Mouse (Mus musculus) forebrain, embryonic 16.5 days (tissue): Measurements from ENCODE around the gene Ttll3. TPM values are rescaled to one million over a fixed set of nuclear protein-coding genes. Genes with fewer than 3 reads are reported as not detected.
A peak's percentile ranks its signal among the peaks of the same experiment; 100 is the strongest.

Experiments used
- ATAC-seq: fragments of 200-750 bp; cut with Nextera tagmentation; 2 replicates; pipeline ENCODE4 v1.8.0; 2017; ENCODE audit warnings: mild to moderate bottlenecking, moderate library complexity
- H3K27ac ChIP-seq: fragments of 300-500 bp; sonication (generic); 2 replicates; pipeline ENCODE4 v1.5.1; 2014; ENCODE audit warnings: low read length, control low read depth
- H3K27me3 ChIP-seq: fragments of 300-500 bp; sonication (generic); replicated peaks from 2 replicates; pipeline ENCODE4 v1.6.1; 2014; ENCODE audit warnings: low read length; ENCODE audit not compliant: control insufficient read depth, insufficient read depth
- H3K36me3 ChIP-seq: fragments of 300-500 bp; sonication (generic); 2 replicates; pipeline ENCODE4 v1.6.1; 2014; ENCODE audit not compliant: control insufficient read depth, insufficient read depth
- H3K4me1 ChIP-seq: fragments of 300-500 bp; sonication (generic); replicated peaks from 2 replicates; pipeline ENCODE4 v1.6.1; 2014; ENCODE audit warnings: low read length; ENCODE audit not compliant: control insufficient read depth, insufficient read depth
- H3K4me2 ChIP-seq: fragments of 300-500 bp; sonication (generic); 2 replicates; pipeline ENCODE4 v1.6.1; 2014; ENCODE audit warnings: mild to moderate bottlenecking, low read length, control low read depth
- H3K4me3 ChIP-seq: fragments of 300-500 bp; sonication (generic); replicated peaks from 2 replicates; pipeline ENCODE4 v1.5.1; 2014; ENCODE audit warnings: mild to moderate bottlenecking, low read length, control low read depth
- H3K9ac ChIP-seq: fragments of 300-500 bp; sonication (generic); replicated peaks from 2 replicates; pipeline ENCODE4 v1.6.1; 2014; ENCODE audit warnings: low read depth, low read length, control low read depth
- H3K9me3 ChIP-seq: fragments of 300-500 bp; sonication (generic); 2 replicates; pipeline ENCODE4 v1.6.1; 2016; ENCODE audit warnings: low read length; ENCODE audit not compliant: control insufficient read depth
- WGBS: fragments of 180-500 bp; shearing (Covaris S2); extraction: QIAGEN DNeasy Blood & Tissue Kit; methylation state at CpG from one replicate; pipeline ENCODE4 v1.1.7; 2014; 5-methylcytosine and 5-hydroxymethylcytosine counted together
- polyA plus RNA-seq: library from polyadenylated mRNA; unstranded; fragments of >200 nt; fragmentation: Nextera tagmentation; extraction: Ambion mirVana; gene quantifications from 2 replicates; pipeline ENCODE4 v1.2.1, GENCODE M21; 2015

Gene Ttll3
- polyA plus RNA-seq, 1 experiment from 2014 or later, result 8.7 TPM

GRCm38 (mm10) chr6:113405483-113405882, 16.4 kb downstream of the Ttll3 start:
- Histone ChIP-seq H3K4me2 (no peak overlapping the region), H3K4me1 (no peaks in the 10 kb centered on the region), H3K36me3 (no peaks in the 10 kb centered on the region; the same call in none of the 2 replicates), H3K9me3 (no peaks in the 10 kb centered on the region), H3K4me3 (no peak overlapping the region), H3K27me3 (no peaks in the 10 kb centered on the region), H3K27ac (no peak overlapping the region), H3K9ac (no peak overlapping the region)
- 92% methylated on average over 6 of the region's 6 CpGs for WGBS
- no peak for ATAC-seq

GRCm38 (mm10) chr6:113406683-113407082, 17.6 kb downstream of the Ttll3 start:
- H3K36me3 ChIP-seq, result no peaks in the 10 kb centered on the region; the same call in 1 of the 2 replicates
- H3K4me2 ChIP-seq, result no peak overlapping the region
- no peaks in the 10 kb centered on the region for H3K9me3 ChIP-seq
- WGBS, result 77% methylated on average over 9 of the region's 9 CpGs
- ATAC-seq, result no peak
- no peaks in the 10 kb centered on the region for H3K27me3 ChIP-seq
- no peak overlapping the region for H3K4me3 ChIP-seq
- H3K27ac ChIP-seq, result no peak overlapping the region
- no peak overlapping the region for H3K9ac ChIP-seq
- no peaks in the 10 kb centered on the region for H3K4me1 ChIP-seq

- H3K36me3 ChIP-seq, result no peaks in the 10 kb centered on the region; the same call in 1 of the 2 replicates
- H3K27ac ChIP-seq, result no peak overlapping the region
- H3K4me1 ChIP-seq, result no peaks in the 10 kb centered on the region
- no peak overlapping the region for H3K4me2 ChIP-seq
- no peak overlapping the region for H3K9ac ChIP-seq
- no peaks in the 10 kb centered on the region for H3K27me3 ChIP-seq
- no peak overlapping the region for H3K4me3 ChIP-seq
- ATAC-seq, result no peak
- H3K9me3 ChIP-seq, result no peaks in the 10 kb centered on the region
- WGBS, result 88% methylated on average over 1 of the region's 1 CpGs
Observed at GRCm38 (mm10) chr6:113410001-113410400, 20.9 kb downstream of the Ttll3 start.

GRCm38 (mm10) chr6:113416416-113416815, 27.4 kb downstream of the Ttll3 start:
- H3K36me3 ChIP-seq, result no peaks in the 10 kb centered on the region; the same call in 1 of the 2 replicates
- no peak overlapping the region for H3K4me2 ChIP-seq
- H3K9me3 ChIP-seq, result no peaks in the 10 kb centered on the region
- no peak for ATAC-seq
- peaks cover 12% of the 10 kb centered on the region for H3K4me1 ChIP-seq
- no peak overlapping the region for H3K9ac ChIP-seq
- H3K27ac ChIP-seq, result no peak overlapping the region
- 78% methylated on average over 5 of the region's 5 CpGs for WGBS
- H3K4me3 ChIP-seq, result no peak overlapping the region
- H3K27me3 ChIP-seq, result no peaks in the 10 kb centered on the region

GRCm38 (mm10) chr6:113418441-113419198, 29.6 kb downstream of the Ttll3 start:
- peak overlapping the region; percentile 75 for H3K9ac ChIP-seq
- peak overlapping the region; percentile 88 for H3K4me2 ChIP-seq
- WGBS, result 14% methylated on average over 16 of the region's 16 CpGs

GRCm38 (mm10) chr6:113419199-113419587, 30.1 kb downstream of the Ttll3 start, which contains the start of gene Rpusd3:
TSS of gene Rpusd3 (minus strand) at chr6:113419340.
- under 1% methylated on average over 25 of the region's 25 CpGs for WGBS
- H3K4me2 ChIP-seq, result peak within 1 kb of the TSS; percentile 88
- H3K4me1 ChIP-seq, result peaks cover 12% of the 10 kb centered on the region
- 0 out of 2 replicates have a peak within 1 kb of the TSS, but pooled peaks have one; percentile 6 for H3K27ac ChIP-seq
- peak; percentile 100 for ATAC-seq
- H3K9ac ChIP-seq, result peak within 1 kb of the TSS; percentile 75
- no peaks in the 10 kb centered on the region for H3K27me3 ChIP-seq
- peak within 1 kb of the TSS; percentile 74 for H3K4me3 ChIP-seq
- H3K9me3 ChIP-seq, result no peaks in the 10 kb centered on the region
- H3K36me3 ChIP-seq, result no peaks in the 10 kb centered on the region; the same call in 1 of the 2 replicates

More at GRCm38 (mm10) chr6:113418441-113419198, 29.6 kb downstream of the Ttll3 start:
- Histone ChIP-seq H3K4me3 (peak overlapping the region; percentile 74), H3K9me3 (no peaks in the 10 kb centered on the region), H3K36me3 (no peaks in the 10 kb centered on the region; the same call in 1 of the 2 replicates), H3K27ac (0 out of 2 replicates have a peak overlapping the region, but pooled peaks have one; percentile 6), H3K4me1 (peaks cover 12% of the 10 kb centered on the region), H3K27me3 (no peaks in the 10 kb centered on the region)
- peak; percentile 62 for ATAC-seq

GRCm38 (mm10) chr6:113423000-113423399, 33.9 kb downstream of the Ttll3 start:
- Histone ChIP-seq H3K4me2 (no peak overlapping the region), H3K27me3 (no peaks in the 10 kb centered on the region), H3K36me3 (no peaks in the 10 kb centered on the region), H3K4me1 (peaks cover 11% of the 10 kb centered on the region), H3K9ac (no peak overlapping the region), H3K27ac (no peak overlapping the region), H3K4me3 (no peak overlapping the region), H3K9me3 (no peaks in the 10 kb centered on the region)
- 78% methylated on average over 4 of the region's 4 CpGs for WGBS
- no peak for ATAC-seq

GRCm38 (mm10) chr6:113424187-113424586, 35.1 kb downstream of the Ttll3 start:
- Histone ChIP-seq H3K36me3 (no peaks in the 10 kb centered on the region), H3K4me2 (no peak overlapping the region), H3K4me3 (no peak overlapping the region), H3K27me3 (no peaks in the 10 kb centered on the region), H3K9ac (no peak overlapping the region), H3K9me3 (no peaks in the 10 kb centered on the region), H3K4me1 (peaks cover 3% of the 10 kb centered on the region; the same call in 1 of the 2 replicates), H3K27ac (no peak overlapping the region)
- ATAC-seq, result no peak
- WGBS, result 89% methylated on average over 7 of the region's 7 CpGs

GRCm38 (mm10) chr6:113426696-113427095, 37.6 kb downstream of the Ttll3 start:
- no peak overlapping the region for H3K27ac ChIP-seq
- H3K9me3 ChIP-seq, result no peaks in the 10 kb centered on the region
- no peak overlapping the region for H3K4me2 ChIP-seq
- no peaks in the 10 kb centered on the region for H3K4me1 ChIP-seq
- ATAC-seq, result no peak
- no peak overlapping the region for H3K9ac ChIP-seq
- 85% methylated on average over 4 of the region's 4 CpGs for WGBS
- no peaks in the 10 kb centered on the region for H3K36me3 ChIP-seq
- no peaks in the 10 kb centered on the region for H3K27me3 ChIP-seq
- H3K4me3 ChIP-seq, result no peak overlapping the region
